Mouse (Mus musculus): Measurements from ENCODE around the gene Ptprn2.

DNA sequence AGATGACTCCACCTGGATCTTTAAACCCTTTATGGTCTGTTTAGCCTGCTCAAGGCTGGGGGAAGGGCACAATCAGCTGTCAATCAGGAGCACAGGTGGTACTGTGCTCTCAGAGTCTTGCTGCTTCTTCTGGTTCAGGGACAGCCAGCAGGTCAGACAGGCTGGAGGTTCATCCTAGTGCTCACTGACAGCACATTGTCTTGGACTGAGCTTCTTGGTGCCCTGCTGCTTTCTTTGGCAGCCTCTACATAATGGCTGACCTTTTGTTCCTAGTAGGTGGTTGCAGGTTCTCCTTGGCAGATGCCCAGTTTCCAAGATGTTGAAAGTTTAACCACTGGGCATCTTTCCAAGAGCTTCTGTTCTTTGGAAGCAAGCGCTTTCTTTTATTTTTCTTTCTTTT, 55.1 kb downstream of the Ptprn2 start:
- TF ChIP-seq CTCF (IDR thresholded peaks at IDR 0.05; ENCODE audit: borderline replicate concordance, control insufficient read depth, extremely low read depth, insufficient read depth, low read length, poor library complexity) (no peak), POLR2A (IDR thresholded peaks at IDR 0.05; ENCODE audit: control insufficient read depth, extremely low read depth, insufficient read depth, low read length, poor library complexity) (no peak)
